Mouse (Mus musculus) hindbrain, embryonic 14.5 days (tissue): ENCODE measurements around the gene Tmem199. TPM values are rescaled to one million over a fixed set of nuclear protein-coding genes. Genes with fewer than 3 reads are reported as not detected.

Experiments used
- ATAC-seq: fragments of 200-750 bp; cut with Nextera tagmentation; 2 replicates; pipeline ENCODE4 v1.8.0; 2017; ENCODE audit warnings: moderate number of reproducible peaks, mild to moderate bottlenecking, moderate TSS enrichment, moderate library complexity; ENCODE audit not compliant: low FRiP score
- DNase-seq: peaks from one replicate; pipeline ENCODE4 v3.0.0-alpha.2; 2015; ENCODE audit warnings: low spot score
- H3K27ac ChIP-seq: fragments of 300-500 bp; sonication (generic); 2 replicates; pipeline ENCODE4 v1.5.1; 2014; ENCODE audit warnings: mild to moderate bottlenecking, moderate library complexity
- H3K27me3 ChIP-seq: fragments of 300-500 bp; sonication (generic); 2 replicates; pipeline ENCODE4 v1.6.1; 2014; ENCODE audit warnings: mild to moderate bottlenecking, low read length, mixed read lengths; ENCODE audit not compliant: control insufficient read depth, insufficient read depth
- H3K36me3 ChIP-seq: fragments of 300-500 bp; sonication (generic); replicated peaks from 2 replicates; pipeline ENCODE4 v1.6.1; 2014; ENCODE audit not compliant: control insufficient read depth, insufficient read depth
- H3K4me1 ChIP-seq: fragments of 300-500 bp; sonication (generic); replicated peaks from 2 replicates; pipeline ENCODE4 v1.6.1; 2014; ENCODE audit warnings: antibody characterized with exemption, low read length, mixed read lengths; ENCODE audit not compliant: control insufficient read depth, insufficient read depth
- H3K4me2 ChIP-seq: fragments of 300-500 bp; sonication (generic); replicated peaks from 2 replicates; pipeline ENCODE4 v1.6.1; 2014; ENCODE audit warnings: mild to moderate bottlenecking, moderate library complexity
- H3K4me3 ChIP-seq: fragments of 300-500 bp; sonication (generic); replicated peaks from 2 replicates; pipeline ENCODE4 v1.5.1; 2014; ENCODE audit warnings: mild to moderate bottlenecking, low read length
- H3K9ac ChIP-seq: fragments of 300-500 bp; sonication (generic); 2 replicates; pipeline ENCODE4 v1.6.1; 2014
- H3K9me3 ChIP-seq: fragments of 300-500 bp; sonication (generic); 2 replicates; pipeline ENCODE4 v1.6.1; 2016; ENCODE audit warnings: low read length; ENCODE audit not compliant: control insufficient read depth
- WGBS: fragments of 180-500 bp; shearing (Covaris S2); extraction: QIAGEN DNeasy Blood & Tissue Kit; methylation state at CpG from one replicate; pipeline ENCODE4 v1.1.7; 2014; 5-methylcytosine and 5-hydroxymethylcytosine counted together
- polyA plus RNA-seq: library from polyadenylated mRNA; unstranded; fragments of >200 nt; fragmentation: Nextera tagmentation; extraction: Ambion mirVana; gene quantifications from 2 replicates; pipeline ENCODE4 v1.2.1, GENCODE M21; 2014

The Tmem199 gene
- polyA plus RNA-seq, 1 experiment from 2014 or later = 96.1 TPM

DNA sequence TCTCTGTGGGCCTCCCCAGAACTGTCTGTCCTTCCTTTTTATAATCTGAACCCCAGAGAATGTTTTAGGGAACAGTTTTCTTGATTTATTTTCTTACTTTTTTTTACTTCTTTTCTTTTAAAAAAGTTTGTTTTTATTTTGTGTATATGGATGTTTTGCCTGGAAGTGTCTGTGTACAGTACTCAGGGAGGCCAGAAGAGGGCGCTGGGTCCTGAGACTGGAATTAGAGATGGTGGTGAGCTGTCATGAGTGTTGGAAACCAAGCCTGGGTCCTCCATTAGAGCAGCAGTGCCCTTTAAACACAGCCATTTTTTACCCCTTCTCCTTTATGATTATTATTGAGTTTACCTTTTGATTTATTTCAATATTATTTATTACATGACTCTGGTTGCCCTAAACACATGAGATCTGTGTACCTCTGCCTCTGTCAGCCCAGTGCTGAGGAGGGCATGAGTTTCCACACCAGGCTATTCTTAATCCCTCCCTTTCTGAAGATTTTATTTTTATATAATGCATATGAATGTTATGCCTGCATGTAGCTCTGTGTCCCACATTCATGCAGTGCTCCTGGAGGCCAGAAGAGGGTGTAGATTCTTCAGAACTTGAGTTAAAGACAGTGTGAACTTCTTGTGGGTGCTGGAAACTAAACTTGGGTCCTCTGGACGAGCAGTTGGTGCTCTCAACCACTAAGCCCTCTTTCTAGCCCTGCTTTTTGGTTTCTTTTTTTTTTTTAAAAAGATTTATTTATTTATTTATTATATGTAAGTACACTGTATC lies 3.8 kb upstream of the Tmem199 start:
- 66% methylated on average over 2 of the region's 2 CpGs for WGBS
- Histone ChIP-seq H3K4me1 (peaks cover 12% of the 10 kb centered on the region), H3K4me2 (no peak overlapping the region), H3K27ac (no peak overlapping the region), H3K36me3 (peaks cover 60% of the 10 kb centered on the region), H3K9ac (no peak overlapping the region), H3K9me3 (no peaks in the 10 kb centered on the region), H3K27me3 (no peaks in the 10 kb centered on the region), H3K4me3 (no peak overlapping the region)
- ATAC-seq = no peak
- no peak for DNase-seq

DNA sequence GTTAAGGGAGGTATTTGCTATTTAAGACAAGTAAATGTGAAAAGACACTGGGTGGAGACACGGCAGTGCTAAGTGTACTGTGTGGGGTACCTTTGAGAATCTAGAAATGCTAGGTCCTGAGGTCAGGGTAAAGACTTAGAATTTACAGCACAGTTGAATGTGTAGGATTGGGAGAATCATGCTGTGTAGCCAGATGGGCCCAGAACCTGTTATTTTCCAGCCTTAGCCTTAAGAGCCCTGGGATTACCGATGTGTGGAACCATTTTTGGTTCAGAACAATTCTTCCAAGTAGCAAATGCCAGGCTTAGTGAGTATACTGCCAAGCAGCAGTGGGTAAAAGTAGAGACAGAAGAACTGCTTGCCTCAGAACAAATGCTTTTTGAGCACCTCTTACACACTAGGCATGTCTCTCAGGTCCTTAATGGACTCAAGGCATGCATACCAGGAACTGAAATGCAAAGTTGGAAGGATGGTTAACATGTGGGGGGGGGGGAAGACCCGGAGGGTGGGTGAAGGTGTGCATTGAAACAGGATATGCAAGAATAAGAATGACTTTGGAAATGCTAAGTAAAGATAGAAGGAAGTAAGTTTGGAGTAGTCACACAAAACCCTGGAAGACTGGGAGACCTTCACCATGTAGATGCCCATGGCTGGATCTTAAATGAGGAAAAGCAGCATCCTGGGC lies 1.3 kb upstream of the Tmem199 start:
- Histone ChIP-seq H3K36me3 (peaks cover 54% of the 10 kb centered on the region), H3K27me3 (no peaks in the 10 kb centered on the region)
- 80% methylated on average over 3 of the region's 3 CpGs for WGBS

DNA sequence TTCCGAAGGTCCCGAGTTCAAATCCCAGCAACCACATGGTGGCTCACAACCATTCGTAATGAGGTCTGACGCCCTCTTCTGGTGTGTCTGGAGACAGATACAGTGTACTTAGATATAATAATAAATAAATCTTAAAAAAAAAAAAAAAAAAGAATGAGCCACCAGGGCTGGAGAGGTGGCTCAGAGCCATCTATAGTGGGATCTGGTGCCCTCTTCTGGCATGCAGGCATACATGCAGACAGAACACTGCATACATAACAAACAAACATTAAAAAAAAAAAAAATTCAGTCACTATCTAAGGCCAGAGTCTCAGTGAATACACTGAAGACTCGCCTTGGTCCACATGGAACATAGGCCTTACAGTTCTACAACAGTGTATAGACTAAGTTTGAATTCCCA lies 2.8 kb downstream of the Tmem199 start:
- Histone ChIP-seq H3K36me3 (peaks cover 45% of the 10 kb centered on the region), H3K4me1 (peaks cover 12% of the 10 kb centered on the region), H3K9me3 (no peaks in the 10 kb centered on the region), H3K9ac (no peak overlapping the region), H3K4me2 (no peak overlapping the region), H3K27me3 (no peaks in the 10 kb centered on the region), H3K4me3 (no peak overlapping the region), H3K27ac (no peak overlapping the region)
- ATAC-seq (no peak), DNase-seq (no peak)
- WGBS = 80% methylated on average over 5 of the region's 5 CpGs

More for the DNA sequence above, 1.3 kb upstream of the Tmem199 start:
- Histone ChIP-seq H3K9me3 (no peaks in the 10 kb centered on the region), H3K4me1 (peaks cover 12% of the 10 kb centered on the region), H3K4me2 (peak overlapping the region; percentile 79), H3K4me3 (peak overlapping the region; percentile 83), H3K27ac (no peak overlapping the region), H3K9ac (peak overlapping the region; percentile 94)
- ATAC-seq (no peak), DNase-seq (no peak)

DNA sequence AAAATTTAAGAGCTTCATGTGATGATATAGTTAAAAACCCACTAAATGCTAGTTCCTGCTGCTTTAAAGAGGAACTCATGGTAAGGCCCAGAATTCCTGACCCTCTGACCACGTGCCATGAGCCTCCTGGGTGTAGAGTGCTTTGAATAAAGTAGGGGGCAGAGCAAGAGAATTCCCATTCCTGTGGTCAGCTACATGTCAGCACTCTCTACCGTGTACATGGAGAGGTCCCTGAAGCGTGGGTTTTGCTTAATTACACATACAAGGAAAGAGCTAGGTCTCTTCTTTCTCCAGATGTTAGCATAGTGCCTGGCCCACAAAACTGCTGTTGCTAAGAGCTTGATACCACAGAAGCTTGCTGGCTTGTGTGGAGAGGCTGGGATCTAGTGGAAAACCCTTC lies 6.5 kb downstream of the Tmem199 start:
- Histone ChIP-seq H3K36me3 (peaks cover 45% of the 10 kb centered on the region), H3K4me1 (no peaks in the 10 kb centered on the region), H3K27me3 (no peaks in the 10 kb centered on the region; the same call in 1 of the 2 replicates), H3K9me3 (no peaks in the 10 kb centered on the region), H3K4me3 (no peak overlapping the region), H3K27ac (no peak overlapping the region), H3K4me2 (no peak overlapping the region), H3K9ac (no peak overlapping the region)
- WGBS = 76% methylated on average over 3 of the region's 3 CpGs
- DNase-seq (no peak), ATAC-seq (no peak)

DNA sequence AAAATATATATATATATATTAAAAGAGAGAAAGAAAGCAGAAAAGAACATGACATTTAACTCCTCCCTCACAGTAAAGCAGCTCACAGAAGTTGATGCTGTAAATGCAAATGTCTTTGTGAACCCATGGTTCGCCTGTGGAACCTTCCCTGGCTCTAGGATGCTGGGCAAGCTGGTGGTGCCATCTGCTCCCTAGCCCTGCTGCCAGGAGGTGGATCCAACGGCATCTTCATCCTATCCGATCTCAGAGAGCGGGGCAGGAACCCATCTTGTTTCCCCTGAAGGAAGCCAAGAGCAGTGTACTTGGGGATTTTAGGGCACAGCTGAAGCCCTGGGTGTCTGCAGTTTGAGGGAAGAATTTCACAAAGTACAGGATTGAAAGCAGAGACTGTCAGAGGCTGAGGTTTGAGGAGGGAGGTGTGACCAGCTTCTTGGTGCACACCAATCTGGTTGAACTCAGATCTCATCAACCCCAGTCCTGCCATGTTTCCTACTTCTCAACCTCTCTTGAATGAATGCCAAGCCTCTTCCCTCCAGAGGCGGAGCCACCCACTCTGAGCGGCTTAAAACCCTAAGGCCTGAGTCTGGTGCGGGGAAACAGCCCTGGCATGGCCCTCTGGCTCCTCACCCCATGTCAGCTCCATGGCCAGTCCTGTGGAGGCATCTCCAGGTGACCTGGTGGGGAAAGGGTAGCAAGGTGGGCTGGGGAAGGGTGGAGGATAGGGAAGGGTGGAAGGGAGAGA lies 8.9 kb downstream of the Tmem199 start, which contains the start of gene Sebox:
Gene Sebox, plus strand, starts transcription at position 539 of the 742 bp plus-strand sequence.
- Histone ChIP-seq H3K9me3 (no peaks in the 10 kb centered on the region), H3K27me3 (peaks cover 7% of the 10 kb centered on the region; the same call in 1 of the 2 replicates), H3K9ac (no peak within 1 kb of the TSS), H3K27ac (no peak within 1 kb of the TSS), H3K4me3 (no peak within 1 kb of the TSS), H3K36me3 (peaks cover 25% of the 10 kb centered on the region), H3K4me2 (no peak within 1 kb of the TSS), H3K4me1 (peaks cover 5% of the 10 kb centered on the region; the same call in 1 of the 2 replicates)
- ATAC-seq (no peak), DNase-seq (no peak)
- WGBS = 63% methylated on average over 7 of the region's 7 CpGs

DNA sequence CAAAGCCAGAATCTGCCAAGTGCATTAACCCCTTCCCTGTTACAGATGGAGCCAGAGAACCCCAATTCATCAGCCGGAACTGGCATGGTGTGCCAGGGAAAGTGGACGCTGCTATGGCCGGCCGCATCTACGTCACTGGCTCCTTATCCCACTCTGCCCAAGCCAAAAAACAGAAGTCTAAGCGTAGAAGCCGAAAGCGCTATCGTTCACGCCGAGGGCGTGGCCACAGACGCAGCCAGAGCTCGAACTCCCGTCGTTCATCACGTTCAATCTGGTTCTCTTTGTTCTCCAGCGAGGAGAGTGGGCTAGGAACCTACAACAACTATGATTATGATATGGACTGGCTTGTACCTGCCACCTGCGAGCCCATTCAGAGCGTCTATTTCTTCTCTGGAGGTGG lies 10.4 kb downstream of the Tmem199 start:
- Histone ChIP-seq H3K4me2 (no peak overlapping the region), H3K4me3 (no peak overlapping the region), H3K4me1 (peaks cover 8% of the 10 kb centered on the region), H3K27ac (no peak overlapping the region), H3K9me3 (no peaks in the 10 kb centered on the region), H3K36me3 (peaks cover 9% of the 10 kb centered on the region), H3K9ac (no peak overlapping the region), H3K27me3 (peaks cover 7% of the 10 kb centered on the region; the same call in 1 of the 2 replicates)
- no peak for ATAC-seq
- DNase-seq = no peak
- 83% methylated on average over 20 of the region's 20 CpGs for WGBS

DNA sequence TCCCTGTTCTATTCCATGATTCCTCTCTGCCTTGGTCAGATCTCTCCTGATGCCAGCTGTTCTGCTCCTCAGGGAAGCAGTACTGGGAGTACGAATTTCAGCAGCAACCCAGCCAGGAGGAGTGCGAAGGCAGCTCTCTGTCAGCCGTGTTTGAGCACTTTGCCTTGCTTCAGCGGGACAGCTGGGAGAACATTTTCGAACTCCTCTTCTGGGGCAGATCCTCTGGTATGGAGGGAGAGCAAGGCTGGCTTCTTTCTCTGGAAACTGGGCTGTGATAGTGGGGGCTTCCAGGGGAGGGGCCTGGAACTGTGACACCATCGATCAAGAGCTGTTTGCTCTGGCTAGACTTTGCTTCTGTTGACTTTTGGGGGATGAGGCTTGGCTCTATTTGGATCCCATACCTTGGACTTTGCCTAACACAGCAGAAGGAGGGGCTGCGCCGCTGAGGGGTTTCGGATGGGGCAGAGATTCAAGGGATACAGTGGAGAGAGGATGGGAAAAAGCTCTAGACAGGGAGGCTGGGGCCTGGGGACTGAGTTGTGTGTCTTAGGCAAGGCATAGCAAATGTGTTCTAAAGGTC lies 11.3 kb downstream of the Tmem199 start:
- H3K4me2 ChIP-seq = no peak overlapping the region; the same call in 1 of the 2 replicates

DNA sequence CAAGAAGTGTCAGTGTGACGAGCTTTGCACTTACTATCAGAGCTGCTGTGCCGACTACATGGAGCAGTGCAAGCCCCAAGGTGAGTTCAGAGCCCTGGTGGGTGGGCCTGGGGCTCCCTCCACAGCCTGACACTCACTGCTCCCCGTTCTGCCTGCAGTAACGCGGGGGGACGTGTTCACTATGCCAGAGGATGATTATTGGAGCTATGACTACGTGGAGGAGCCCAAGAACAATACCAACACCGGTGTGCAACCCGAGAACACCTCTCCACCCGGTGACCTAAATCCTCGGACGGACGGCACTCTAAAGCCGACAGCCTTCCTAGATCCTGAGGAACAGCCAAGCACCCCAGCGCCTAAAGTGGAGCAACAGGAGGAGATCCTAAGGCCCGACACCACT lies 12.4 kb downstream of the Tmem199 start:
- peak overlapping the region; percentile 15 for H3K4me3 ChIP-seq
- 55% methylated on average over 16 of the region's 16 CpGs for WGBS
- no peaks in the 10 kb centered on the region for H3K9me3 ChIP-seq
- DNase-seq (no peak), ATAC-seq (no peak)
- H3K36me3 ChIP-seq = no peaks in the 10 kb centered on the region
- H3K4me2 ChIP-seq = peak overlapping the region; percentile 27; the same call in 1 of the 2 replicates
- H3K9ac ChIP-seq = peak overlapping the region; percentile 5; the same call in 1 of the 2 replicates
- H3K27ac ChIP-seq = 0 out of 2 replicates have a peak overlapping the region, but pooled peaks have one; percentile 5
- H3K4me1 ChIP-seq = peaks cover 26% of the 10 kb centered on the region
- peaks cover 7% of the 10 kb centered on the region; the same call in 1 of the 2 replicates for H3K27me3 ChIP-seq

More for the DNA sequence above, 11.3 kb downstream of the Tmem199 start:
- DNase-seq (no peak), ATAC-seq (no peak)
- Histone ChIP-seq H3K36me3 (0 out of 2 replicates have a peak, but pooled peaks cover 2% of the 10 kb centered on the region), H3K4me3 (peak overlapping the region; percentile 15; the same call in 1 of the 2 replicates), H3K9me3 (no peaks in the 10 kb centered on the region), H3K4me1 (peaks cover 16% of the 10 kb centered on the region), H3K27ac (no peak overlapping the region), H3K9ac (no peak overlapping the region), H3K27me3 (peaks cover 7% of the 10 kb centered on the region; the same call in 1 of the 2 replicates)
- WGBS = 85% methylated on average over 9 of the region's 9 CpGs
